Mouse (Mus musculus): ENCODE measurements around the gene Apbb2.

The Apbb2 gene

DNA sequence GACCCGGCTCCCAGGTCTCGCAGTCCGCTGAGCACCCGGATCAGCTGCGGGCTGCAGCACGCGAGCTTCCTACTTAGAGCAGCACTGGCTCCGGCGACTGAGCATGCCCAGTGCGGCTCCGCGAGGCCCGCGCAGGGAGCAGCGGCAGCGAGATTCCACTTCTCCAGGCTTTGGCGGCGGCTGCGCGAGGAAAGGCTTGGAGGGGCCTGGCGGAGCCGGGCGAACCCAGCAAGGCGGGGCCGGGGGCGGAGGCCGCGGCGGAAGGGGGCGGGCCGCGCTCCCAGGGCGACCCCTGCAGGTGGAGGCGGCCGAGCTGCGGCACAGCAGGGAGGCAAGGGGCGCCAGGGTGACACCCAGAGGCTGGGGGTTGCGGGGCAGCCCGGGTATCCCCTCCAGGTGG lies at the start of gene Apbb2:
TSS of gene Apbb2 (minus strand) at position 188 of the 400 bp plus-strand sequence.
- DNase-seq (ENCODE audit: low spot score in 2 of 2) = peak; percentile 90 to 95

DNA sequence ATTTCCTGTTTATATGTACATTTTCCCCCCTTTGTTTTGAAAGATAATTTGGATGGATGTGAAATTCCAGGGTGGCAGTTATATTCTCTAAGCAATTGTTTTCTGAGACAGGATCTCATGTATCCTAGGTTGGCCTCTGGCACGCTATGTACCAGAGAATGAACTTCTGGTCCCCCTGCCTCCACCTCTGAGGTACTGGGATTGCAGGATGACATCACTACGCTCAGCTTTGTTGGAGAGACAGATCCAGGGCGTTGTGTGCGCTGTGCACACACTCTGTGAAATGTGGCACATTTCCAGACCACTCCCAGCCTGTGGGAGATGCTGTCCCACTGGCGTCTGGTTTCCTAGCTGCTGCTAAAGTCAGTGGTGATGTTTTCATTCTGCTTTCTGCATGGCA lies 35.6 kb upstream of the Apbb2 start:
- no peak for DNase-seq (ENCODE audit: low spot score in 2 of 2)

- no peak for DNase-seq (ENCODE audit: low spot score in 2 of 2)
These were observed 28.9 kb upstream of the Apbb2 start for GRCm38 (mm10) chr5:66647504-66647903.

GRCm38 (mm10) chr5:66643260-66643659 lies 24.7 kb upstream of the Apbb2 start:
- no peak for DNase-seq (ENCODE audit: low spot score in 2 of 2)

GRCm38 (mm10) chr5:66642156-66642555 lies 23.6 kb upstream of the Apbb2 start:
- no peak for DNase-seq (ENCODE audit: low spot score in 2 of 2)

- DNase-seq (ENCODE audit: low spot score in 2 of 2) = no peak
These were observed 17.0 kb upstream of the Apbb2 start for GRCm38 (mm10) chr5:66635459-66636079.

GRCm38 (mm10) chr5:66627805-66628204 lies 9.2 kb upstream of the Apbb2 start:
- no peak for DNase-seq (ENCODE audit: low spot score in 2 of 2)

GRCm38 (mm10) chr5:66620191-66620625 lies 1.6 kb upstream of the Apbb2 start:
- DNase-seq (ENCODE audit: low spot score in 2 of 2) = peak; percentile 81 to 84

DNA sequence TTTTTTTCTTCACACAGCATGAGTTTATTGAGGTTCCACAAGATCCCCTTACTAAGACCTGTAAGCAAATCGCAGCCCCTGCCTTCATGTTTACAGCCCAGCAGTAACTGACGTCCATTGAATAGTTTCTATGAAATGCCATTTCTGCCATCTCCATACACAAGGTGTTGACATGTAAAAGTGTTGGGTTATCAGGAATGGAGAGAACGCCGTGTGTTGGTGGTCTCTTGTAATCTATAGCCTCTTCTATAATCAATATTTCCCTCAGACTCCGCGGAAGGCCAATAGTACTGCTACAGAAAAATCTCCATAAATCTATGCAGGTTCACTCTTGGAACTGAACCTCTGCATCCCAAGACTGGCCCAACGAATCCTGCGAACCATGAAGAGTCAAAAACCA lies 1.1 kb upstream of the Apbb2 start:
- no peak for DNase-seq (ENCODE audit: low spot score in 2 of 2)

DNA sequence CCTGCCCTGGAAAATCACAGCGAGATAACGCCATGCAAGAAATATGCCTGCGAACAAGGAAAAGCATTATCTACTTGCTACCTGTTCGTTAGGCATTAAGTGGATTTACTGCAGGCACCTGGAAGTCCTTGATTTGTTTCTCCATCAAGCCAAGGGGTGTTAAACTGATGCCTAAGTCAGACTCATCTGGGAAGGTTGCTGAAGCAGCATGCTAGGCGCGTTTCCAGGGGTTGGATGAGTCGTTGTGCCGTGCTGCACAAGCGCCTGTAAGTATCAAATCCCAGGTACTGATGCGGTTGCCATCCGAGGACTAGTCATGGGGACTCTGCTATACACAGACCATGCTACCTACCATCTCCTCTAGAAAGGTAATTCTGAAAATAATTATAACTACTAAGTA lies 611 bp upstream of the Apbb2 start:
- no peak for DNase-seq (ENCODE audit: low spot score in 2 of 2)

DNA sequence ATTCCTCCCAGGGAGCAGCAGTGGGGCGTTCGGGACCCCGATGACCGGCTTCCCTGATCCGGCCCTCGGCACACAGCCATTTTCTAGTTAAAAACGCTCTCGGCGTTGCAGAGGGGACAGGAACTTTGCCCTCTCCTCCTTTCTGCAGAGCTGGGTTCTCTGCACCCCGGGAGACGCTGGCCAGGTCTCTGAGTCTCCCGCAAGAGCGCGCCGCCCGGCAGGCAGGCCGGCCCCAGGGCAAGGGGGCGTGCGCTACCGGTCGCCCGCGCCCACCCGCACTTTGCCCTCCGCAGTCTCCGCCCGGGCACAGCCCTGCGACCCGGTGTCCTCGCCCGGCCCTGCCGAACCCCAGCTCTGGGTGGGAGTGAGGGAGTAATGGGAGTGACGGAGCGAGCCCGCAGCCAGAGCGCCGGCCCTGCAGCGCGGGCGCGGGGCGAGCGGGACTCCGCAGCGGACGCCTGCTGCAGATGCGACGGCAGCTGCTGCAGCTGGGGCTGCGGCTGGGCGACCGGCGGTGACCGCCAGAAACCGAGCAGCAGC lies 593 bp downstream of the Apbb2 start:
- DNase-seq (ENCODE audit: low spot score in 2 of 2) = no peak

GRCm38 (mm10) chr5:66614940-66615339 lies 3.6 kb downstream of the Apbb2 start:
- no peak for DNase-seq (ENCODE audit: low spot score in 2 of 2)

- DNase-seq (ENCODE audit: low spot score in 2 of 2) = no peak
These were observed 4.9 kb downstream of the Apbb2 start for GRCm38 (mm10) chr5:66613725-66614124.

GRCm38 (mm10) chr5:66612964-66613363 lies 5.6 kb downstream of the Apbb2 start:
- DNase-seq (ENCODE audit: low spot score in 2 of 2) = no peak

- no peak for DNase-seq (ENCODE audit: low spot score in 2 of 2)
These were observed 6.7 kb downstream of the Apbb2 start for GRCm38 (mm10) chr5:66611851-66612250.

- no peak for DNase-seq (ENCODE audit: low spot score in 2 of 2)
These were observed 7.2 kb downstream of the Apbb2 start for GRCm38 (mm10) chr5:66611361-66611760.

- no peak for DNase-seq (ENCODE audit: low spot score in 2 of 2)
These were observed 8.3 kb downstream of the Apbb2 start for GRCm38 (mm10) chr5:66610270-66610669.

GRCm38 (mm10) chr5:66609306-66609705 lies 9.3 kb downstream of the Apbb2 start:
- DNase-seq (ENCODE audit: low spot score in 2 of 2) = no peak

- no peak for DNase-seq (ENCODE audit: low spot score in 2 of 2)
These were observed 10.8 kb downstream of the Apbb2 start for GRCm38 (mm10) chr5:66607801-66608200.

DNA sequence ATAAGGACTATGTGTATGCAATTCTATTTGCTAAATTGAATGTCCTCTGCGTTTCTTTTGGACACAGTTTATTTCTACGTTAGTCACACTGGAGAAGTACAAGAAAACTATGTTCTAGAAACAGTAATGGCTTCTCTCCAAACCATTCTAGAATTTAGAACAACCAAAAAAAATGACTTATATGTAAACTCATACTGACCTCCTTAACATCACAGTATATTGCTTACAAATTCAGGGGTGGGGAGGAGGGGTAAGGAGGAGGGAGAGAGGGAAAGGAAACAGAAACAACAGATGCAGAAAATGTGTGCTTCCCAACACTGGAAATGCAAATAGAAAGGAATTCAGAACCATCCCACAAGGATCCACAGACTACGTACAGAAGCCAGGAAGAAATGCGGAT lies 11.4 kb downstream of the Apbb2 start:
- DNase-seq (ENCODE audit: low spot score in 2 of 2) = no peak

DNA sequence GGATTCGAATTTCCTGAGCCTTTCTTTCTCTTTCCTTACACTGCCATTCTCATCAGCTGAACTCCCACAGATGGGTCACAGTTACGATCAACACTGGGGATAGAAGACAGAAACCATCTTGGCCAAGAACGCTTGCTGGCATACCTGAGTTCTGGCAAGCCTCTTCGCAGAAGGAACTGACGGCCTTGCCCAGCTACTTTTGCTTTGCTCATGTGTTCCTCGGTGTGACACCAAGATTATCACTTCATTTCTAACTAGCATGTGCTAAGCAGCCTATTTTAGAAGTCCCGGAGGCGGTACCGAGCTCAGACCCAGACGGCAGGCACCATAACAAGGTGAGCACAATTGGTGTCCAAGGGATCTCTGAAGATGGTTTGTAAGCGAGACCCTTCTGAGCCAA lies 12.9 kb downstream of the Apbb2 start:
- DNase-seq (ENCODE audit: low spot score in 2 of 2) = no peak

- no peak for DNase-seq (ENCODE audit: low spot score in 2 of 2)
These were observed 14.2 kb downstream of the Apbb2 start for GRCm38 (mm10) chr5:66604423-66604822.

DNA sequence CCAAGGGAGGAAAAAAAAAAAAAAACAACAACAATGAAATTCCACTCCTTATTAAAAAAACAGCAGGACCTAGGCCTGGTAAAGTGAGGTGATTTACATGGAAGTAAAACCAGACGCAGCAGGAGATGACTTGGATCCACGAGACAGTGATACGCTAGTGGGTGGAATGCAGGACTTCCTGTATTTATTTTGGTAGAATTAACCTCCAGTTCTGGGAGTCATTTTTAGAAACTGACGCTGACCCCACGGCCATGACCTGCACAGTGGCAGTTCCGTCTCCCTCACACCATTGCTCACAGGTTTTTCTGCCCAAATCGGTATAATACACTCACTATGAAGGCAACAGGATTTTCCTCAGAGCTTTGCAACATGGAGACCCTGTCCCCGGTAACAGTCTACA lies 14.8 kb downstream of the Apbb2 start:
- DNase-seq (ENCODE audit: low spot score in 2 of 2) = no peak

GRCm38 (mm10) chr5:66603223-66603622 lies 15.4 kb downstream of the Apbb2 start:
- no peak for DNase-seq (ENCODE audit: low spot score in 2 of 2)
